Mouse (Mus musculus) heart, embryonic 13.5 days (tissue): ENCODE data around the gene Schip1. TPM values are rescaled to one million over a fixed set of nuclear protein-coding genes. Genes with fewer than 3 reads are reported as not detected.

Experiments used
- ATAC-seq: fragments of 200-750 bp; cut with Nextera tagmentation; 2 replicates; pipeline ENCODE4 v1.8.0; 2017; ENCODE audit warnings: moderate TSS enrichment; ENCODE audit not compliant: insufficient number of reproducible peaks, low FRiP score, low TSS enrichment; ENCODE audit errors: extremely low read depth
- H3K27ac ChIP-seq: fragments of 300-500 bp; sonication (generic); replicated peaks from 2 replicates; pipeline ENCODE4 v1.5.1; 2015; ENCODE audit warnings: moderate library complexity, mild to moderate bottlenecking, inconsistent platforms
- H3K27me3 ChIP-seq: fragments of 300-500 bp; sonication (generic); replicated peaks from 2 replicates; pipeline ENCODE4 v1.6.1; 2015; ENCODE audit warnings: mild to moderate bottlenecking, inconsistent platforms
- H3K36me3 ChIP-seq: fragments of 300-500 bp; sonication (generic); 2 replicates; pipeline ENCODE4 v1.6.1; 2015; ENCODE audit warnings: mild to moderate bottlenecking, inconsistent platforms
- H3K4me1 ChIP-seq: fragments of 300-500 bp; sonication (generic); 2 replicates; pipeline ENCODE4 v1.6.1; 2015; ENCODE audit warnings: inconsistent platforms
- H3K4me2 ChIP-seq: fragments of 300-500 bp; sonication (generic); 2 replicates; pipeline ENCODE4 v1.6.1; 2015; ENCODE audit warnings: inconsistent platforms, mild to moderate bottlenecking, moderate library complexity
- H3K4me3 ChIP-seq: fragments of 300-500 bp; sonication (generic); 2 replicates; pipeline ENCODE4 v1.5.1; 2015; ENCODE audit warnings: moderate library complexity, mild to moderate bottlenecking, inconsistent platforms
- H3K9ac ChIP-seq: fragments of 300-500 bp; sonication (generic); 2 replicates; pipeline ENCODE4 v1.6.1; 2015; ENCODE audit warnings: inconsistent platforms, mild to moderate bottlenecking, moderate library complexity
- H3K9me3 ChIP-seq: fragments of 300-500 bp; sonication (generic); 2 replicates; pipeline ENCODE4 v1.6.1; 2016; ENCODE audit warnings: inconsistent platforms
- WGBS: fragments of 180-500 bp; shearing (Covaris S2); methylation state at CpG from one replicate; pipeline ENCODE4 v1.1.7; 2015; ENCODE audit warnings: mixed read lengths; 5-methylcytosine and 5-hydroxymethylcytosine counted together
- polyA plus RNA-seq: library from polyadenylated mRNA; unstranded; fragments of >200 nt; fragmentation: Nextera tagmentation; extraction: Ambion mirVana; gene quantifications from 2 replicates; pipeline ENCODE4 v1.2.1, GENCODE M21; 2015

Schip1 gene
- polyA plus RNA-seq, 1 experiment from 2014 or later, result 52.4 TPM

DNA sequence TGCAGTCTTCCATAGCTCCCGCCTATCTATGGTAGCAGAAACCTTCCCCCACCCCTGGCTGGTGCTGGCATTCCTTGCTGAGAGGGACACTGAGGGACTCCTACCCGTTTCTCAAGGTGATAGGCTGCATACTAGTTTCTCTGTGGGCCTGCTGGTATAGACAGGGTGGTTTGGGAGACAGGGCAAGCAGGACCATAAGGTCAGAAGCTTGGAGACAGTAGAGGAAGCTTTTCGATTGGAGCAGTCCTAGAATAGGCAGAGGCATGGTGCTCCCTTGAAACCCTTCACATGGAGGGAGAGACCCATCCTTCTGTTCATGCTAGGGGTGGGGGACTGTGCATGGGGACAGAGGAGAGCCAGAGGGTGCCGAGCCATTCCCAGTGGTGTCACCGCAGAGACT is 558.4 kb downstream of the Schip1 start:
- WGBS, result 70% methylated on average over 5 of the region's 5 CpGs
- Histone ChIP-seq H3K4me2 (no peak overlapping the region), H3K27me3 (no peaks in the 10 kb centered on the region), H3K4me3 (no peak overlapping the region), H3K9ac (no peak overlapping the region), H3K27ac (no peak overlapping the region), H3K4me1 (peaks cover 5% of the 10 kb centered on the region; the same call in 1 of the 2 replicates), H3K9me3 (no peaks in the 10 kb centered on the region), H3K36me3 (peaks cover 91% of the 10 kb centered on the region)
- no peak for ATAC-seq

GRCm38 (mm10) chr3:68624471-68624870 is 559.9 kb downstream of the Schip1 start:
- ATAC-seq, result no peak
- Histone ChIP-seq H3K9ac (no peak overlapping the region), H3K4me2 (no peak overlapping the region), H3K27ac (no peak overlapping the region), H3K27me3 (no peaks in the 10 kb centered on the region), H3K4me3 (no peak overlapping the region), H3K9me3 (no peaks in the 10 kb centered on the region), H3K4me1 (peaks cover 5% of the 10 kb centered on the region; the same call in 1 of the 2 replicates), H3K36me3 (peaks cover 87% of the 10 kb centered on the region)
- WGBS, result 81% methylated on average over 6 of the region's 6 CpGs

- H3K4me1 ChIP-seq, result peaks cover 22% of the 10 kb centered on the region
- H3K27me3 ChIP-seq, result no peaks in the 10 kb centered on the region
- no peak overlapping the region for H3K4me2 ChIP-seq
- no peaks in the 10 kb centered on the region for H3K9me3 ChIP-seq
- no peak overlapping the region for H3K27ac ChIP-seq
- H3K4me3 ChIP-seq, result no peak overlapping the region
- no peak overlapping the region for H3K9ac ChIP-seq
- 49% methylated on average over 4 of the region's 4 CpGs for WGBS
- ATAC-seq, result no peak
- H3K36me3 ChIP-seq, result peaks cover 34% of the 10 kb centered on the region
Measured at GRCm38 (mm10) chr3:68630261-68630660, 565.7 kb downstream of the Schip1 start.

DNA sequence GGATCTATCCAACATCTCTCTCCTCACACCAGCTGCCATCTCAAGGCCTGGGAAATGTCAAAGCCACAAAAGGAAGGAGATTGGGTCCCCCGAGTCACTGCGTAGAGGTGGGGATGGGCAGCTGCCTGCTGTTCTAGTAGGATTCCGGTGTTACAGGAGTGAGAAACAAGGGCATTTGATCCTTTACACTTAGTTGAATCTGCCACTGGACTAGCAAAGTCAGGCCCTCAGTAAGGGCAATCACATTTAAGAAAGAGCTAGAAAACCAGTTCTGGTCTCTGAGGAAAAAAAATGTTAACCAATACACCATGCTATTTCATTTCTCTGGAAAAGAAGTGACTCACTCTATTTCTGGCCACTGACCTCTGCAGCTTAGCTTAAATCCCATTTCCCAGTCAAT is 566.2 kb downstream of the Schip1 start:
- no peak overlapping the region for H3K4me3 ChIP-seq
- H3K4me1 ChIP-seq, result peaks cover 22% of the 10 kb centered on the region
- 37% methylated on average over 3 of the region's 3 CpGs for WGBS
- no peaks in the 10 kb centered on the region for H3K27me3 ChIP-seq
- no peak overlapping the region for H3K9ac ChIP-seq
- H3K27ac ChIP-seq, result no peak overlapping the region
- no peaks in the 10 kb centered on the region for H3K9me3 ChIP-seq
- H3K36me3 ChIP-seq, result peaks cover 28% of the 10 kb centered on the region
- H3K4me2 ChIP-seq, result no peak overlapping the region
- no peak for ATAC-seq

GRCm38 (mm10) chr3:68632714-68633113 is 568.1 kb downstream of the Schip1 start:
- no peaks in the 10 kb centered on the region for H3K27me3 ChIP-seq
- WGBS, result 76% methylated on average over 3 of the region's 3 CpGs
- ATAC-seq, result no peak
- no peak overlapping the region for H3K4me2 ChIP-seq
- H3K9ac ChIP-seq, result no peak overlapping the region
- no peak overlapping the region for H3K27ac ChIP-seq
- peaks cover 22% of the 10 kb centered on the region for H3K4me1 ChIP-seq
- H3K4me3 ChIP-seq, result no peak overlapping the region
- no peaks in the 10 kb centered on the region for H3K9me3 ChIP-seq
- peaks cover 14% of the 10 kb centered on the region for H3K36me3 ChIP-seq

DNA sequence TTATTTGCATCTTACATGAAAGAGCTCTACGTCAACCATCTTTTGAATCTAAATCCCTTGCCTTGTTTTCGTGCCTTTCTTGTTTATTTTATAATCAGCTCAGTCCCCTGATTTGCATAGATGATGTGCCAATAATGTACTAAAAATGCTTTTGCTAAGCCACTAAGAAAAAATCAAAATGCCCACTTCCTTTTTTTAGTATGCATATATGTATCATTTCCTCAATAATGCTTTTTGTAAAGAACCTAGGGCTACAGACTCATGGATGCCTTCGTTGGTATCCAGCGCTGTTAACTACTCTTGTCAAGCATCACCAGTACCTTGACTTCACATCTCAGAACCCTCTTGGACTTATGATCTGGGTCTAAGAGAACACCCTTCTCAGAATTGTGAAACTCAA is 569.0 kb downstream of the Schip1 start:
- no peak for ATAC-seq
- Histone ChIP-seq H3K4me2 (no peak overlapping the region), H3K36me3 (peaks cover 5% of the 10 kb centered on the region; the same call in 1 of the 2 replicates)

GRCm38 (mm10) chr3:68637960-68638359 is 573.4 kb downstream of the Schip1 start:
- H3K36me3 ChIP-seq, result no peaks in the 10 kb centered on the region
- H3K27me3 ChIP-seq, result no peaks in the 10 kb centered on the region
- H3K4me3 ChIP-seq, result no peak overlapping the region
- H3K27ac ChIP-seq, result no peak overlapping the region
- no peaks in the 10 kb centered on the region for H3K9me3 ChIP-seq
- WGBS, result 46% methylated on average over 7 of the region's 7 CpGs
- no peak for ATAC-seq
- H3K9ac ChIP-seq, result no peak overlapping the region
- H3K4me2 ChIP-seq, result no peak overlapping the region
- no peaks in the 10 kb centered on the region for H3K4me1 ChIP-seq

More for the DNA sequence above, 569.0 kb downstream of the Schip1 start:
- WGBS, result 85% methylated on average over 4 of the region's 4 CpGs
- no peaks in the 10 kb centered on the region for H3K9me3 ChIP-seq
- H3K27ac ChIP-seq, result no peak overlapping the region
- H3K9ac ChIP-seq, result no peak overlapping the region
- H3K4me3 ChIP-seq, result no peak overlapping the region
- H3K4me1 ChIP-seq, result peaks cover 22% of the 10 kb centered on the region
- no peaks in the 10 kb centered on the region for H3K27me3 ChIP-seq

GRCm38 (mm10) chr3:68638703-68639102 is 574.1 kb downstream of the Schip1 start:
- Histone ChIP-seq H3K4me2 (no peak overlapping the region), H3K4me3 (no peak overlapping the region), H3K9ac (no peak overlapping the region), H3K27ac (no peak overlapping the region), H3K9me3 (no peaks in the 10 kb centered on the region), H3K36me3 (no peaks in the 10 kb centered on the region), H3K27me3 (no peaks in the 10 kb centered on the region), H3K4me1 (no peaks in the 10 kb centered on the region)
- 79% methylated on average over 1 of the region's 1 CpGs for WGBS
- ATAC-seq, result no peak

- H3K27me3 ChIP-seq, result no peaks in the 10 kb centered on the region
- H3K4me2 ChIP-seq, result no peak overlapping the region
- no peaks in the 10 kb centered on the region for H3K9me3 ChIP-seq
- no peak overlapping the region for H3K27ac ChIP-seq
- no peak overlapping the region for H3K9ac ChIP-seq
- 79% methylated on average over 7 of the region's 7 CpGs for WGBS
- H3K4me1 ChIP-seq, result no peaks in the 10 kb centered on the region
- no peak overlapping the region for H3K4me3 ChIP-seq
- no peaks in the 10 kb centered on the region for H3K36me3 ChIP-seq
- ATAC-seq, result no peak
Measured at GRCm38 (mm10) chr3:68642935-68643334, 578.3 kb downstream of the Schip1 start.

- Histone ChIP-seq H3K36me3 (no peaks in the 10 kb centered on the region), H3K4me3 (no peak overlapping the region), H3K9ac (no peak overlapping the region), H3K27ac (no peak overlapping the region), H3K9me3 (no peaks in the 10 kb centered on the region), H3K4me1 (no peaks in the 10 kb centered on the region), H3K27me3 (no peaks in the 10 kb centered on the region), H3K4me2 (no peak overlapping the region)
- WGBS, result 73% methylated on average over 6 of the region's 6 CpGs
- ATAC-seq, result no peak
Measured at GRCm38 (mm10) chr3:68646387-68647130, 582.0 kb downstream of the Schip1 start.

- H3K4me1 ChIP-seq, result no peaks in the 10 kb centered on the region
- H3K4me3 ChIP-seq, result no peak overlapping the region
- no peak overlapping the region for H3K9ac ChIP-seq
- no peak overlapping the region for H3K27ac ChIP-seq
- H3K27me3 ChIP-seq, result no peaks in the 10 kb centered on the region
- H3K4me2 ChIP-seq, result no peak overlapping the region
- no peaks in the 10 kb centered on the region for H3K36me3 ChIP-seq
- H3K9me3 ChIP-seq, result no peaks in the 10 kb centered on the region
- no peak for ATAC-seq
- WGBS, result 66% methylated on average over 3 of the region's 3 CpGs
Measured at GRCm38 (mm10) chr3:68647282-68647681, 582.7 kb downstream of the Schip1 start.

DNA sequence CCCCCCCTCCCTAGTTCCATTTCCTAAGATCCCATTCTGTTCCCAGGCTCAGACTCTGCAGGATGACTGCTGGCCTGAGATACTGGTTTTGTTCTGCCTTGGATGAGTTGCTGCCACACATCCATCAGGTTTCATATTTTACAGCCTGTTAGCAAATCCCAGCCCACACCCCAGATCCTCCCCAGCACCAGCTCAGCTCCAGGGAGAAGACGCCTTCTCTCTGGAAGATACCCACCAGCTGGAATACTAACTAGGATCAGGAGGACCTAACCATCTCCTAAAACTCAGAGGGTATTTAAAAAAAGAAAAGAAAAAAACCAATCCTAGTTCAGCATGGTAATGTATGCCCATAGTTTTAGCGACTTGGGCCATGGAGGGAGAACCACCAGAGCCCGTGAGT is 585.6 kb downstream of the Schip1 start:
- WGBS, result 83% methylated on average over 3 of the region's 3 CpGs

More for the DNA sequence above, 585.6 kb downstream of the Schip1 start:
- no peak overlapping the region for H3K4me2 ChIP-seq
- H3K27ac ChIP-seq, result no peak overlapping the region
- no peaks in the 10 kb centered on the region for H3K27me3 ChIP-seq
- no peaks in the 10 kb centered on the region for H3K9me3 ChIP-seq
- no peak overlapping the region for H3K4me3 ChIP-seq
- H3K4me1 ChIP-seq, result no peaks in the 10 kb centered on the region
- no peak overlapping the region for H3K9ac ChIP-seq
- ATAC-seq, result no peak
- H3K36me3 ChIP-seq, result no peaks in the 10 kb centered on the region
